Mouse (Mus musculus): Measurements from ENCODE around the gene Phpt1.

DNA sequence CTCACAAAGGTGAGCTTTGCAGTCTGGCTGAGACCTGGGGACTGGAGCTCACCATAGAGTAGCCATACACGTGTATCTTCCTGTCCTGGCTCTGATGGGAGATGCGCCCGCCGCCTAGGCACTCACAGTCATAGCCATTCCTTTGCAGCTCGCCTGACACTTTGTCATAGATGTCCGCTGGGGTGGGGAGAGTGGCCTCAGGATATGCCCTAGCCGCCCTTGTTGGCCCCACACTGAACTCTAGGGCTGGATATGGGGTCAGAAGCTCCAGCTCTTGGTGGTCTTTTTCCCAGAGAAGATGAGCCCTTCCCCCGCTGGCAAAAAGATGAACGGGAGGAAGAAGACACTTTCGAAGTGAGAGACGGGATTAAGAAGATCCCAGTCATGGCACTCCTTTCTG, 888 bp downstream of the Phpt1 start:
- TF ChIP-seq USF1 (IDR thresholded peaks at IDR 0.05; ENCODE audit: low read depth) (no peak), CTCF (IDR thresholded peaks at IDR 0.05; ENCODE audit: control insufficient read depth, insufficient read depth, insufficient read length) (no peak), MAX (IDR thresholded peaks at IDR 0.05) (no peak), CEBPB (IDR thresholded peaks at IDR 0.05; ENCODE audit: low read depth) (no peak)
